Mouse (Mus musculus) monocyte, adult 59 days (primary cell): ENCODE measurements around the gene Gm1113. TPM values are rescaled to one million over a fixed set of nuclear protein-coding genes. Genes with fewer than 3 reads are reported as not detected.

ENCODE experiments used
- total RNA-seq, 2 experiments: library from RNA; stranded (reverse); gene quantifications; one replicate each; pipeline ENCODE4 v1.2.4; 2023

Gene Gm1113
- not detected for total RNA-seq

DNA sequence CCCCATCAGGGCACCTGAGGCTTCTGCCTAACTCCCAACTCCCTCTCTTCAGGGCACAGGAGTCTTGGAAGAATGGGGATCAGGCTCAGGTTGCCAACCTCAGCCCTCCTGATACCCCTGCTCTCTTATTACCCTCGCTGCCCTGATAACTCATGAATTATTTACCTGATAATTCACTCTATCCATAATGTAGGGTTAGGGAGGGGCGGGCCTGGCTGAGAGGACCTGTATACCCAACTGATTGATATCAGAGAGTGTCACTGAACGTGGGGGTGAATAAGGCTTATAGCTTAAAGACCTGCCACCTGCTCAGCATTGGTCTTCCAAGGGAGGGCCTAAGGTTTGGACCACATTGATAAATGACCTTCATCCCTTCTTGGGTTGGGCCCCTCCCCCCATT lies at the start of gene Gm1113:
Gm1113 (minus strand) TSS at position 101 of the 400 bp plus-strand sequence.

DNA sequence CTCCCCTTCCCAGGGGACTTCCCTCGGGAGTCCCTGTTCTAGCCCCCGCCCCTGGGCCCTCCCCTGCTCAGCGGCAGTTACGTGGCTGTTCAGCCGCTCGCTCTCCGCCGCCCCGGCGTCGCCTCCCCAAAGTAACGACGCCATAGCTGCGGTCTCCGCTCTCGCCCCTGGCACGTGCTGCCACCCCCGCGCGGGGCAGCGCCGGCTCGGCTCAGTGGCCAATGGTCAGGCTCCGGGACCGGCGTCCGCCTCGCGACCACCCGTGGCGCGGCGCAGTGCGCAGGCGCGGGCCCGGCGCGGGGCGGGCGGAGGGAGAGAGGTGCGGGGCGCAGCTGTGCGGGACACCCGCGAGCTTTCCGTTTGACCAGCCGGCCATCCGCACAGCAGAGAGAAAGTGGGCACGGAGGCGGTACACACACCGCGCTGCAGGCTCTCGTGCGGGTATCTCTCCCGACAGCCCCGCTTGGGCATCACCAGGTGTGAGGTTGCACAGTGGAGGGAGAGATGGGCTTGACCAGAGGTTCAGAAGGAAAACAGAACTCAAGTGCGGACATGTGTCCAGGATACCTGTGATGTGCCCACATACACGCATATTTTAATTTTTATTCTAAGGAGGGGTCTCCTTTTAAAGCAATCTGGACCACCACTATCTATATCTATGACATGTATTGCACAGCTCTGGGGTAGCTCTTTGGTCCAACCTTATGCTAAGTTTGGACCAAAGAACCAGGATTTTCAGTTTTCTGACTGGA lies 40.4 kb upstream of the Gm1113 start, which contains the start of the genes Ddx25 and Pus3:
Ddx25 (minus strand) TSS at position 272 of the 752 bp plus-strand sequence.
Pus3 (plus strand) TSS at position 339 of the 752 bp plus-strand sequence.

Other genes with a start within 250 kb of the Gm1113 start
- 1 to 10 TPM; 2.7 to 2.9 TPM for gene Cdon, start 97.1 kb downstream of the Gm1113 start, total RNA-seq
- not detected for gene Ddx25, start 40.3 kb upstream of the Gm1113 start, total RNA-seq
- gene Pus3, start 40.3 kb upstream of the Gm1113 start, total RNA-seq: 1 to 10 TPM; 8.0 to 9.8 TPM
- gene Pate2, start 52.0 kb upstream of the Gm1113 start, total RNA-seq: not detected
- gene Hyls1, start 52.1 kb upstream of the Gm1113 start, total RNA-seq: 1 to 10 TPM; 4.4 to 5.8 TPM
- not detected for gene Pate4, start 93.7 kb upstream of the Gm1113 start, total RNA-seq
- not detected for gene Pate3, start 129.9 kb upstream of the Gm1113 start, total RNA-seq
- gene Pate1, start 169.1 kb upstream of the Gm1113 start, total RNA-seq: not detected
- not detected for gene Gm17677, start 222.8 kb upstream of the Gm1113 start, total RNA-seq